Mouse (Mus musculus) hindbrain, embryonic 11.5 days (tissue): ENCODE data around the gene Cdc26. TPM values are rescaled to one million over a fixed set of nuclear protein-coding genes. Genes with fewer than 3 reads are reported as not detected.

Experiments
- ATAC-seq: fragments of 200-750 bp; cut with Nextera tagmentation; 2 replicates; pipeline ENCODE4 v1.8.0; 2017; ENCODE audit warnings: mild to moderate bottlenecking, moderate TSS enrichment, moderate library complexity; ENCODE audit not compliant: low FRiP score
- DNase-seq: peaks from one replicate; pipeline ENCODE4 v3.0.0-alpha.2; 2015; ENCODE audit warnings: low spot score
- H3K27ac ChIP-seq: fragments of 300-500 bp; sonication (generic); 2 replicates; pipeline ENCODE4 v1.5.1; 2014; ENCODE audit warnings: mild to moderate bottlenecking, low read depth, low read length
- H3K27me3 ChIP-seq: fragments of 300-500 bp; sonication (generic); 2 replicates; pipeline ENCODE4 v1.6.1; 2014; ENCODE audit warnings: mild to moderate bottlenecking, low read length, moderate library complexity, mixed read lengths; ENCODE audit not compliant: control insufficient read depth, insufficient read depth
- H3K36me3 ChIP-seq: fragments of 300-500 bp; sonication (generic); 2 replicates; pipeline ENCODE4 v1.6.1; 2014; ENCODE audit warnings: mild to moderate bottlenecking, low read length, moderate library complexity, mixed read lengths; ENCODE audit not compliant: control insufficient read depth, insufficient read depth
- H3K4me1 ChIP-seq: fragments of 300-500 bp; sonication (generic); replicated peaks from 2 replicates; pipeline ENCODE4 v1.6.1; 2014; ENCODE audit warnings: low read length, mixed read lengths; ENCODE audit not compliant: control insufficient read depth, insufficient read depth
- H3K4me2 ChIP-seq: fragments of 300-500 bp; sonication (generic); replicated peaks from 2 replicates; pipeline ENCODE4 v1.6.1; 2014; ENCODE audit warnings: mild to moderate bottlenecking, low read depth, low read length
- H3K4me3 ChIP-seq: fragments of 300-500 bp; sonication (generic); 2 replicates; pipeline ENCODE4 v1.5.1; 2014; ENCODE audit warnings: low read depth, low read length
- H3K9ac ChIP-seq: fragments of 300-500 bp; sonication (generic); 2 replicates; pipeline ENCODE4 v1.6.1; 2014; ENCODE audit warnings: low read depth, low read length
- H3K9me3 ChIP-seq: fragments of 300-500 bp; sonication (generic); 2 replicates; pipeline ENCODE4 v1.6.1; 2016; ENCODE audit warnings: low read length; ENCODE audit not compliant: control insufficient read depth
- WGBS: fragments of 180-500 bp; shearing (Covaris S2); extraction: QIAGEN DNeasy Blood & Tissue Kit; methylation state at CpG from one replicate; pipeline ENCODE4 v1.1.7; 2014; 5-methylcytosine and 5-hydroxymethylcytosine counted together
- polyA plus RNA-seq: library from polyadenylated mRNA; unstranded; fragments of >200 nt; fragmentation: Nextera tagmentation; extraction: Ambion mirVana; gene quantifications from 2 replicates; pipeline ENCODE4 v1.2.1, GENCODE M21; 2014

The Cdc26 gene
- polyA plus RNA-seq, 1 experiment from 2014 or later, result 177 TPM

DNA sequence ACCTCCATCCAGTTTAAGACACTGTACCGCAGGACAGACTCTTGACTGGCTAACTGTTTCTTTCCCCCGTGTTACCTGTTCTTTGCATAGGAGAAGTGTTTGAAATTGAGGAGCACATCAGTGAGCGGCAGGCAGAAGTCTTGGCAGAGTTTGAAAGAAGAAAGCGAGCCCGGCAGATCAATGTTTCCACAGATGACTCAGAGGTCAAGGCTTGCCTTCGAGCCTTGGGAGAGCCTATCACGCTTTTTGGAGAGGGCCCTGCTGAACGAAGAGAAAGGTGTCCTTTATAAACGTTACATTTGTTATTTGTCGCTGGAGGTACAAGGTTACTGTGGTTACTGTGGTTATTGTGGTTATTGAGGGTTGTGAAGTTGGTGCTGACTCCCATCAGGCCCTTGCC is 3.2 kb upstream of the Cdc26 start:
- H3K27me3 ChIP-seq, result no peaks in the 10 kb centered on the region
- no peaks in the 10 kb centered on the region; the same call in 1 of the 2 replicates for H3K4me1 ChIP-seq
- DNase-seq (no peak), ATAC-seq (no peak)
- no peaks in the 10 kb centered on the region for H3K9me3 ChIP-seq
- WGBS, result 94% methylated on average over 10 of the region's 10 CpGs
- H3K4me3 ChIP-seq, result no peak overlapping the region
- no peak overlapping the region for H3K4me2 ChIP-seq
- no peak overlapping the region for H3K27ac ChIP-seq
- H3K36me3 ChIP-seq, result peaks cover 7% of the 10 kb centered on the region
- no peak overlapping the region for H3K9ac ChIP-seq

DNA sequence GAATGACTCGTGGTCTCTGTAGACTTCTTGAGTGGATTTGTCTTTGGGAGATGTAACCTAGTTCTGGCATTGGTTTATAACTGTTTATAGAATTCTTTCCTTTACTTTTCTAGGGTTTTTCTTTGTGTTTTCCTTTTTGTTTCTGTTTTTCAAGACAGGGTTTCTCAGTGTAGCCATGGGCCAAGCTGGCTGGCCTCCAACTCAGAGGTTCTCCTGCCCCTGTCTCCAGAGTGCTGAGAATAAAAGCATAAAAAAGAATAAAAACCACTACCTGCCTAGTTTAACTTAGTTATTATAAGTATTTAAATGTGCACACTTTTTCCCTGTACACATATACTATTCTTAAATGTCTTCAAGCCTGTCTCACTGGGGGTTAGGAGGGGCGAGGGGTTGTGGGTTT is 1.9 kb upstream of the Cdc26 start:
- Histone ChIP-seq H3K27ac (no peak overlapping the region), H3K4me3 (0 out of 2 replicates have a peak overlapping the region, but pooled peaks have one; percentile 61), H3K4me2 (no peak overlapping the region), H3K36me3 (peaks cover 2% of the 10 kb centered on the region; the same call in 1 of the 2 replicates), H3K9me3 (no peaks in the 10 kb centered on the region), H3K9ac (no peak overlapping the region), H3K27me3 (no peaks in the 10 kb centered on the region), H3K4me1 (no peaks in the 10 kb centered on the region; the same call in 1 of the 2 replicates)
- WGBS, result 91% methylated on average over 2 of the region's 2 CpGs
- DNase-seq (no peak), ATAC-seq (no peak)

DNA sequence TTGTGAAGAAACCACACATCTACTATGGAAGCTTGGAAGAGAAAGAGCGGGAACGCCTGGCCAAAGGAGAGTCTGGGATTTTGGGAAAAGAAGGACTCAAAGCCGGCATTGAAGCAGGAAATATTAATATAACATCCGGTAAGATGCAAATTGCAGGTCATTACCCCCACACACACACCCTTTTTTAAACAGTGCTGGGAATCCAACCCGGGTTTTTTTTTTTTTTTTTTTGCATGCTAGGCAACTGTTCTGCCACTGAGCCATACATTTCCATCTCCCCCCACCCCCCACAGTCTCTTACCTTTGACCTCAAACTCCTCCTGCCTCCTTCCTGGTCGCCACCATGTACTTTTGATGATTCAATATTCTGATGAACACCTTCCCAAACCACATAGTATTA is 1.2 kb upstream of the Cdc26 start:
- Histone ChIP-seq H3K4me3 (peak overlapping the region; percentile 61), H3K27me3 (no peaks in the 10 kb centered on the region), H3K4me1 (no peaks in the 10 kb centered on the region; the same call in 1 of the 2 replicates), H3K27ac (no peak overlapping the region), H3K4me2 (peak overlapping the region; percentile 64), H3K9me3 (no peaks in the 10 kb centered on the region), H3K36me3 (peaks cover 2% of the 10 kb centered on the region; the same call in 1 of the 2 replicates), H3K9ac (peak overlapping the region; percentile 86)
- DNase-seq (no peak), ATAC-seq (no peak)
- WGBS, result 46% methylated on average over 6 of the region's 6 CpGs

DNA sequence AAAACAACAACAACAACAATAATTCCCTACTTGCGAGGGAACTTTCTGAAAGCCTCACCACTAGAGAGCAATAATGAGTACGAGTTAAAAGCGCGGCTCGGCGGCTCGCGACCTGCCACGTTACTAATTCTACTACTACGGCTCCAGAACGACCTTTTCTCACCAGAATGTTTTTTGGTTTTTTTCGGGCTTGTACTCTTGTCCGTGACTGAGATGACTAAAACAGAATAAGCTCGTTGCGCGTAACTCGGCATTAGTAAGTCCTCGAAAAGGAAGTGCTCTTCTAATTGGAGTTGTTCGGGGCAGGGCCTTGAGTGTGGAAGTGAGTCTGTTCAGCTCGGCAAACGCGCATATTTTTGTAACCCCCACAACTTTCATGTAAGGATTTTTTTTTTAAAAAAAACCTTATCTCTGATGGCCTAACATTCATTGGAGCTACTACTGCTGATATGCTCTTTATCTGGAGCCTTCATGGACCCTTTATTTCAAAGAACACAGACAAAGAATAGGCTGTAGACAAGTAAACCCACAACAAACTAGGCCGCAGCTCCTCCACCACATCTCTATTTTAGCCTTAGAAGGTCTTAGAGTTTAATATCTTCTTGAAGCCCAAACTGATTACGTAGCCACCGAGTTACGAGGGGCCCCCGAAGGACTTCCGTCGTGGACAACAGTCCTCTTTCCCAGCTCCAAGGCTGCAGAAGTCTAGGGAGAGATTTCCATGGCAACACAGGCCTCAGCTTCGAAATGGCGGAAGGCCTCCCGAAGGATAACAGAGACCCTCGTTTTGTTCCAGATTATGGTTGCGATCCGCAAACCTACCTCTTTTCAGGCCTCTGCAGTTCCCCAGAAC is 486 bp downstream of the Cdc26 start:
- ATAC-seq (peak; percentile 71), DNase-seq (peak; percentile 79)
- Histone ChIP-seq H3K4me2 (peak overlapping the region; percentile 30), H3K9me3 (no peaks in the 10 kb centered on the region), H3K27ac (peak overlapping the region; percentile 67), H3K9ac (peak overlapping the region; percentile 77), H3K36me3 (peaks cover 2% of the 10 kb centered on the region; the same call in 1 of the 2 replicates), H3K4me1 (no peaks in the 10 kb centered on the region; the same call in 1 of the 2 replicates), H3K4me3 (peak overlapping the region; percentile 61), H3K27me3 (no peaks in the 10 kb centered on the region)
- under 1% methylated on average over 35 of the region's 35 CpGs for WGBS

DNA sequence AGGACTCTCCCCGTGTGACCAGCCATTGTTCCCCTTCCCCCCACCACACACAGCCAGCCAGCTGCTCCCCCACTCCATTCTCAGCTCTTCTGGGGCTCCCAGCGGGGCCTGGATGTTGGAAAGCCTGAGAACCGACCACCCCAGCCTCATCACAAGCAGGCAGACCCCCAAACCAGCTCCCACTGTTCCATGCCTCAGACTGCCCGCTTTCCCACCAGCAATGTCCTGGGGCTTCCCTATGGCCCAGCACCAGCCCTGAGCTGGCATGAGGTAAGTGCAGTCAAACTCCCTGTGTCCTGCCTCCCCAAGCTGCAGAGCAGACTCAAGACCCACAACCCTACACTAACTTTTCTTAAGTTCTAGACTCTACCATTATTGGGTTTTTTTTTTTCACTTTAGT is 2.3 kb downstream of the Cdc26 start:
- Histone ChIP-seq H3K4me2 (no peak overlapping the region), H3K4me1 (no peaks in the 10 kb centered on the region; the same call in 1 of the 2 replicates), H3K27ac (no peak overlapping the region), H3K4me3 (no peak overlapping the region), H3K9ac (no peak overlapping the region), H3K27me3 (no peaks in the 10 kb centered on the region), H3K9me3 (no peaks in the 10 kb centered on the region), H3K36me3 (no peaks in the 10 kb centered on the region)
- no peak for ATAC-seq
- WGBS, result 69% methylated on average over 4 of the region's 4 CpGs
- DNase-seq, result no peak

DNA sequence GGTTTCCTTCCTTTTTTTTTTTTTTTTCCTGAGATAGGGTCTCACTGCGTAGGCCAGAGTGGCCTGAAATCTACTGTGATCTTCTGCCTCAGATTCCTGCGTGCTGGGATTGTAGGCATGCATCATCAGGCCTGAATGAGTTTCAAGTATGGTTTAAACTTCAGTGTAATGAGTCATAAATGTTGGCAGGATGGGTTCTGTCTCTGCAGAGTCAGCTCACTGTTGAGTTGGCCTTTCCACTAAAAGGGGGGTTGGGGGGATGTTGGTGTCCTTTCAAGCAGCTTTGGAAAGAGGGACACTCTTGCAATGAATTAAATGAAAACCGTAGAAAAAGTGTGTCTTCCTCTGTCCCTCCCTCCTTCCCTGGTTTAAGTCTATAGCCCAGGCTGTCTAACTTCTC is 9.5 kb downstream of the Cdc26 start:
- ATAC-seq (no peak), DNase-seq (no peak)
- H3K27me3 ChIP-seq, result no peaks in the 10 kb centered on the region
- no peak overlapping the region for H3K4me2 ChIP-seq
- no peaks in the 10 kb centered on the region for H3K9me3 ChIP-seq
- no peaks in the 10 kb centered on the region for H3K4me1 ChIP-seq
- 91% methylated on average over 3 of the region's 3 CpGs for WGBS
- H3K36me3 ChIP-seq, result peaks cover 13% of the 10 kb centered on the region
- no peak overlapping the region for H3K4me3 ChIP-seq
- H3K27ac ChIP-seq, result no peak overlapping the region
- H3K9ac ChIP-seq, result no peak overlapping the region

DNA sequence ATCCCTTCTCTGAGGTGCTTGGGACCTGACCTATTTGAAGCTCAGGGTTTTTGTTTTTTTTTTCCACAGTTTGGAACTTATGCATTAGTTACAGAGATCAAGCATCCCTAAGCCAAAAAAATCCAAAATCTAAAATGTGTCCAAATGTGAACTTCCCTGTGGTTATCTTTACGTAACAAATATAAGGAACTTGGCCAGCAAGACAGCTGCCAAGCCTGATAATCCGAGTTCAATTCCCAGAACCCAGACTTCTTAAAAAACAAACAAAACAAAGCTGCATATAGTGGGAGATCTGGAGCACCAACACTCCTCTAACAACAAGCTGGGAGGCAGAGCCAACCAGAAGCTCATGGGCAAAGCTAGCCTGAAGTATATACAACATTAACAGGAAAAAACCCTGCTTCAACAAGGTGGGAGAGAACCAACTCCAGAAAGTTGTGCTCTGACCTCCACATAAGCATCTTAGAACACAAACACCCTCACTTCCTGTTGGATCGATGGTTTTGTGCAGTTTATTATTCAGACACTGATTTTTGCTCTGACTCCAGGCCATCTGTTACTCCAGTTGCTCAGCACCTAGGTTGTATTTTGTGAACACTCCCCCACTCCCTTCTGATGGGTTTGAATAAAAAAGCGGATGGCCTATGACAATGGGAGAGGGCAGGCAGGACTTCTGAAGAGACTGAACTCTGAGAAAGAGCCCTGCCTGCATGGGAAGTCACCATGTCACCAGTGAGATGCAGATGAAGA is 10.7 kb downstream of the Cdc26 start:
- 95% methylated on average over 4 of the region's 4 CpGs for WGBS
- no peak overlapping the region for H3K9ac ChIP-seq
- no peaks in the 10 kb centered on the region for H3K27me3 ChIP-seq
- no peak overlapping the region for H3K27ac ChIP-seq
- ATAC-seq, result no peak
- no peaks in the 10 kb centered on the region for H3K9me3 ChIP-seq
- H3K36me3 ChIP-seq, result peaks cover 13% of the 10 kb centered on the region
- no peak overlapping the region for H3K4me2 ChIP-seq
- no peaks in the 10 kb centered on the region for H3K4me1 ChIP-seq
- no peak overlapping the region for H3K4me3 ChIP-seq
- no peak for DNase-seq

DNA sequence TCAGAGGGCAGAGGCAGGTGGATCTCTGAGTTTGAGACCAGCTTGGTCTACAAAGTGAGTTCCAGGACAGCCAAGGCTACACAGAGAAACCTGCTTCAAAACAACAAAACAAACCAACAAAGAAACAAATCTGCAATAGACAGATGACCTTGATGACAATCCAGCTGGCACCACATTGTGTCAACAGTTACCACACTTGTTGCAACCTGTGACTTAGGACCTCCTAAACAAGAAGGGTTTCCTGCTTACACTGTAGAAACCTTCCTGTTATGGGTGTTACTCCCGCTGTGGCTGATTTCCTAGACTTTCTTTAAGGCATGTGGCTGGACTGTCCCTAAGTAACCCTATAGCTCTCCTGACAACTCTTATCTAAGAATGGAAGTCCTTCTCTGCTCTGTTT is 12.6 kb downstream of the Cdc26 start:
- no peak overlapping the region for H3K27ac ChIP-seq
- H3K36me3 ChIP-seq, result peaks cover 13% of the 10 kb centered on the region
- H3K9me3 ChIP-seq, result no peaks in the 10 kb centered on the region
- no peak overlapping the region for H3K4me2 ChIP-seq
- no peak overlapping the region for H3K9ac ChIP-seq
- H3K4me3 ChIP-seq, result no peak overlapping the region
- no peaks in the 10 kb centered on the region for H3K27me3 ChIP-seq
- ATAC-seq (no peak), DNase-seq (no peak)
- H3K4me1 ChIP-seq, result no peaks in the 10 kb centered on the region
- WGBS, result 94% methylated on average over 1 of the region's 1 CpGs
